Mouse (Mus musculus): ENCODE results near the gene Traip. TPM values are rescaled to one million over a fixed set of nuclear protein-coding genes. Genes with fewer than 3 reads are reported as not detected.
"Not testable (repeated sequence)": the region's sequence is repeated elsewhere in the genome, so short reads cannot be mapped to it uniquely, and the experiment has no call there.

The Traip gene
- total RNA-seq, 2 experiments from 2014 or later: 4.9 to 12.0 TPM

- ATAC-seq (ENCODE audit: poor library complexity, severe bottlenecking): no peak
Observed at GRCm38 (mm10) chr9:107995513-107995912, 45.6 kb downstream of the Traip start.

GRCm38 (mm10) chr9:107996049-107996448, 46.1 kb downstream of the Traip start, which contains the start of gene Gm20662:
TSS of gene Gm20662 (plus strand) at chr9:107996349.
- no peak for ATAC-seq (ENCODE audit: poor library complexity, severe bottlenecking)

GRCm38 (mm10) chr9:108001922-108002770, 52.2 kb downstream of the Traip start, which contains the start of gene Ip6k1:
TSS of gene Ip6k1 (plus strand) at chr9:108002501.
- peak; percentile 96 for ATAC-seq (ENCODE audit: poor library complexity, severe bottlenecking)

DNA sequence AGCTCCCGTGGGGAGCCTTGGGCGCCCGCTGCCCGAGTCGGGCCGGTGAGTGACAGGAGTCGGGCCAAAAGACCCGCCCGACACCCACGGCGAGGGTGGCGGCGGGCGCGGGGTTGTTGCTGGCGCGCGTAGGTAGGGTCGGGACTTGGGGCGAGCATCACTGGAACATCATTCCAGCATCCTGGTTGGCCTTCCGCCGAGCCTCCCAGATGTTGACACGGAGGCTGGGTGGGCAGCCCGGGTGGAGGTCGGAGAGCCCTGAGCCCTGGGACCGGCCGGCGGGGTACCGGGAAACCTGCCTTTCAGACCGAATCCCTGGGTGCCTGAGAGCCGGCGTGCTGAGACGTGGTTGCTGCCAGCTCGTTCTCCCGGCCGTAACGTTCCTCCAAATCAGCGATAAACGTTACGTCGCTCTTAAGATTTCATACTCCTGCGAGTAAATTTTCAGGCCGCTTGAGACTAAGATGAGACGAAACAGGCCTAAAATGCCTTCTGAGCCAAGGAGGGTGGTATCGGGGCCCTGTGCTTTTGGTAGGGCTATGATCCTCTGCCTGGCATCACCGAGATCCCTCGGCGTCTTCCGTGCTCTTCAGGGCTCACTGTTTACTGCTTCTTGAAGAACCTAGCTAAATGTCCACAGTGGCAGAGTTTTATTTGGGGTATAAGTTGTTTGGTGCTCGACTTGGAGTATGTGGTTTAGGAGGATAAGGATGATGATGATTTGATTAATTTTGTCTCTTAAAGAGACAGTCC, 53.0 kb downstream of the Traip start:
- peak; percentile 4 for ATAC-seq (ENCODE audit: poor library complexity, severe bottlenecking)

GRCm38 (mm10) chr9:108003531-108003890, 53.6 kb downstream of the Traip start:
- ATAC-seq (ENCODE audit: poor library complexity, severe bottlenecking): no peak

DNA sequence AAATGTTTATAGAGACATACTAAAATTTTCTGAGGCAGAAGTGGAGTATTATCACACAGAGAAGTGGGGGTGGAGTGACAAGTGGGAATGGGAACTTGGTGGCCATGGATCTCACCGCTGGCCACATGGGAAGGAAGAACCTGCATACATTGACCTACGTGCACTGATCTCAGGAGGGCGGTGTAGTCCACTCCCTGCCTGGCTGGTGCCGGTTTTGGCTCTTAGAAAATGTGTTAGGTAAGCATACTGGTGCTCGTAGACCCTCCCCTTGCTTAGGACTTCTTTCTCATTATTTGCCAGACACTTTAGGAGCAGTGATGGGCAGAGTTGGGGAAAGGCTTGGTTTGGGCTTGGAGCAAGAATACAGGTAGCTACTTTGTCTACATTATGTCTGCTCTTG, 58.1 kb downstream of the Traip start:
- no peak for ATAC-seq (ENCODE audit: poor library complexity, severe bottlenecking)

DNA sequence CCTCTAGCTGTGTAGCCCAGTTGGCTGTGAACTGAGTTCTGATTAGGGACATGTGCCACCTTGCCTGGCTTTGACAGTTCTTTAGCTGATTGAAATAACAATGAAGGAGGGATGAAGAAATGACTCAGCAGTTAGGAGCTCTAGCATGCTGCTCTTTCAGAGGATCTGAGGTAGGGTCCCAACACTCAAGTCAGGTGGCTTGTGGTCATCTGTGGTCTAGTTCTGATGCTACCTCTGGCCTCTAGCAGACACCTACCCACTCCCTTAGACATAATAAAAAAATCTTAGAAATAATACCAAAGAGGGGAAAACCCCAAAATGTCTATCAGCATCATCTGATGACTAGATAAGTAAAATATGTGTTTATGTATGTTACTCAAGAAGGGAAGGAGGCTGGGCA, 60.4 kb downstream of the Traip start:
- ATAC-seq (ENCODE audit: poor library complexity, severe bottlenecking): no peak

- not testable (repeated sequence) for ATAC-seq (ENCODE audit: poor library complexity, severe bottlenecking)
Observed at GRCm38 (mm10) chr9:108013577-108013976, 63.6 kb downstream of the Traip start.

DNA sequence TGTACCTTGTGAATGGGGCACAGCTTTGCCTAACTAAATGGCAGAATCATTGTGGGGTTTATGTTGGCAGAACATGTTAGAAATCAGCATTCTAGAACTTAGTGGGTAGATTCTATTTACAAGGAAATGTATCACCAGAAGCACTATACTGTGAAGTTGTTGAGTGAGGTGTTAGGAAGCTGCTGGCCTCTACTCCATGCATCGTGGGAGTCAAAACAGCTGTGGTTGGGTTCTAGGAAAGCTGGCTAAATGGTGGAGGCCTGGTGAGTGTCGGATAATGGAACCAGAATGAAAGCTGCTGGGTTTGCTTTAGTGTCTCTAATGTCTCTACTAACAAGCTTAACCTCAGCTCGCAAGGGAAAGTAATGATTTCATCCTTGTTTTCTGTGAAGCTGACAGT, 67.2 kb downstream of the Traip start:
- no peak for ATAC-seq (ENCODE audit: poor library complexity, severe bottlenecking)

DNA sequence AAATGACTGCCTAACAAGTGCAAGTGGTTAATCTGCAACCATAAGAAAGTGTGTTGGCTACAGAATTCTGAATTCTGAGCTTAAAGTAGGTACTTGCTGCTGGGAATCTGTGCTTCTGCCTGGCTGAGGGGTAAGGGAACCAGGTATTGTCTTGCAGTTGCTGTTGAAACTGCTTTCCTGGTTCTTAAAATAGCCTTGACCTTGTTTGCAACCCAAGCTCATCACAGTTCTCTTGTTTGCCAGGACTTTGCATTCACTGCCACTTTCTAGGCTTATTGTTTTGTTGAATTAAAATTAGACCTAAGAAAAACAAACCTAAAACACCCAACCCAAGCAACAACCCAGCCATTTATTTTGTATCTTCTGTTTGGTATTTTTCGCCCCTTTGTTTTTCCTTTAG, 70.8 kb downstream of the Traip start:
- ATAC-seq (ENCODE audit: poor library complexity, severe bottlenecking): no peak

Other genes starting within 250 kb of the Traip start
- gene Sema3f, start 239.7 kb upstream of the Traip start, total RNA-seq (2015): not detected in 2 replicates
- gene Sema3f, start 239.7 kb upstream of the Traip start, total RNA-seq (2017): not detected in 2 replicates
- 145 and 161 TPM in 2 replicates for gene Rbm5, start 179.1 kb upstream of the Traip start, total RNA-seq (2015)
- gene Rbm5, start 179.1 kb upstream of the Traip start, total RNA-seq (2017): 208 and 249 TPM in 2 replicates
- 42.2 and 55.9 TPM in 2 replicates for gene Rbm6, start 76.9 kb upstream of the Traip start, total RNA-seq (2015)
- 117 and 119 TPM in 2 replicates for gene Rbm6, start 76.9 kb upstream of the Traip start, total RNA-seq (2017)
- gene Mon1a, start 62.0 kb upstream of the Traip start, total RNA-seq (2015): 6.2 and 7.6 TPM in 2 replicates
- 16.6 and 17.7 TPM in 2 replicates for gene Mon1a, start 62.0 kb upstream of the Traip start, total RNA-seq (2017)
- gene Mst1r, start 43.3 kb upstream of the Traip start, total RNA-seq (2015): 0.52 and 0.94 TPM in 2 replicates
- gene Mst1r, start 43.3 kb upstream of the Traip start, total RNA-seq (2017): 2.2 and 2.3 TPM in 2 replicates
- not detected in 2 replicates for gene Actl11, start 21.7 kb upstream of the Traip start, total RNA-seq (2015)
- gene Actl11, start 21.7 kb upstream of the Traip start, total RNA-seq (2017): not detected in 2 replicates
- not detected in 2 replicates for gene Camkv, start 14.5 kb upstream of the Traip start, total RNA-seq (2015)
- 0.04 TPM in 1 of 2 replicates, not detected in the other for gene Camkv, start 14.5 kb upstream of the Traip start, total RNA-seq (2017)
- 37.5 and 44.3 TPM in 2 replicates for gene Uba7, start 25.4 kb downstream of the Traip start, total RNA-seq (2015)
- gene Uba7, start 25.4 kb downstream of the Traip start, total RNA-seq (2017): 35.6 and 43.2 TPM in 2 replicates
- gene Gm20661, start 32.9 kb downstream of the Traip start, total RNA-seq (2015): 0.18 TPM in 1 of 2 replicates, not detected in the other
- not detected in 2 replicates for gene Gm20661, start 32.9 kb downstream of the Traip start, total RNA-seq (2017)
- 1.8 and 4.7 TPM in 2 replicates for gene Inka1, start 35.7 kb downstream of the Traip start, total RNA-seq (2015)
- gene Inka1, start 35.7 kb downstream of the Traip start, total RNA-seq (2017): 2.6 and 3.2 TPM in 2 replicates
- gene Cdhr4, start 42.4 kb downstream of the Traip start, total RNA-seq (2015): 0.33 TPM in 1 of 2 replicates, not detected in the other
- 0.51 and 1.7 TPM in 2 replicates for gene Cdhr4, start 42.4 kb downstream of the Traip start, total RNA-seq (2017)
- gene Gm20662, start 46.2 kb downstream of the Traip start, total RNA-seq (2015): not detected in 2 replicates
- gene Gm20662, start 46.2 kb downstream of the Traip start, total RNA-seq (2017): not detected in 2 replicates
- 20.1 and 24.6 TPM in 2 replicates for gene Ip6k1, start 52.4 kb downstream of the Traip start, total RNA-seq (2015)
- gene Ip6k1, start 52.4 kb downstream of the Traip start, total RNA-seq (2017): 35.2 and 109 TPM in 2 replicates
- 6.4 and 6.9 TPM in 2 replicates for gene Gmppb, start 99.1 kb downstream of the Traip start, total RNA-seq (2015)
- 14.0 and 19.1 TPM in 2 replicates for gene Gmppb, start 99.1 kb downstream of the Traip start, total RNA-seq (2017)
- 1.2 and 1.5 TPM in 2 replicates for gene Amigo3, start 103.0 kb downstream of the Traip start, total RNA-seq (2015)
- gene Amigo3, start 103.0 kb downstream of the Traip start, total RNA-seq (2017): 2.0 and 2.6 TPM in 2 replicates
- gene Mst1, start 130.3 kb downstream of the Traip start, total RNA-seq (2015): 0.69 TPM in 1 of 2 replicates, not detected in the other
- not detected in 2 replicates for gene Mst1, start 130.3 kb downstream of the Traip start, total RNA-seq (2017)
- gene Rnf123, start 133.2 kb downstream of the Traip start, total RNA-seq (2015): 27.8 and 30.7 TPM in 2 replicates
- 20.9 and 21.1 TPM in 2 replicates for gene Rnf123, start 133.2 kb downstream of the Traip start, total RNA-seq (2017)
- 37.9 and 41.0 TPM in 2 replicates for gene Apeh, start 144.5 kb downstream of the Traip start, total RNA-seq (2015)
- 56.9 and 61.8 TPM in 2 replicates for gene Apeh, start 144.5 kb downstream of the Traip start, total RNA-seq (2017)
- 0.91 and 1.5 TPM in 2 replicates for gene Bsn, start 240.2 kb downstream of the Traip start, total RNA-seq (2015)
- 0.37 and 0.62 TPM in 2 replicates for gene Bsn, start 240.2 kb downstream of the Traip start, total RNA-seq (2017)

All from megakaryocyte, adult 5-6 weeks (primary cell).